Comparison of ENCODE assay signal across 2 mouse cellular contexts in genomic region chr2:174441898-174442297, GRCm38 (mm10).
TF ChIP-seq lines count a peak whose summit lies in the region.

No protein-coding gene starts in this region.

TF ChIP-seq in CH12.LX, 34 proteins besides CTCF, POLR2A, EP300 and RAD21:
- TF ChIP-seq ZNF384 (IDR thresholded peaks at IDR 0.05; ENCODE audit: low read depth, low read length) (peak; percentile 89), ZMIZ1 (IDR thresholded peaks at IDR 0.05; ENCODE audit: low read depth, low read length) (no peak)
TF ChIP-seq in CH12.LX: peak in this region for 1.

TF ChIP-seq in MEL, 35 proteins besides CTCF, POLR2A, EP300 and RAD21:
- TF ChIP-seq ZMIZ1 (IDR thresholded peaks at IDR 0.05; ENCODE audit: low read depth, low read length) (no peak), ZNF384 (IDR thresholded peaks at IDR 0.05; ENCODE audit: low read depth, low read length) (peak; percentile 75)
